Mouse (Mus musculus): ENCODE data around the gene Cyren. TPM values are rescaled to one million over a fixed set of nuclear protein-coding genes. Genes with fewer than 3 reads are reported as not detected.

Gene Cyren
- total RNA-seq (2021): 1 to 10 TPM; 6.9 to 7.6 TPM
- long read RNA-seq, experiment 1, partial matches to known transcripts: 1 of 4 reads
- long read RNA-seq, experiment 1, other reads (novel, unspliced or antisense): 0 of 4 reads
- long read RNA-seq, experiment 2, transcript Cyren-203 (4 exons, 3,326 nt): major isoform, 7 of 20 reads
- long read RNA-seq, experiment 2, partial matches to known transcripts: 4 of 20 reads
- long read RNA-seq, experiment 2, other reads (novel, unspliced or antisense): 4 of 20 reads

- DNase-seq (ENCODE audit: low spot score in 2 of 2): peak; percentile 91 to 94
These were observed at the start of gene Cyren for GRCm38 (mm10) chr6:34877509-34878321. Gene Cyren, minus strand, starts transcription at chr6:34878060.

GRCm38 (mm10) chr6:34927594-34927993, 49.7 kb upstream of the Cyren start:
- DNase-seq (ENCODE audit: low spot score in 2 of 2): no peak

- DNase-seq (ENCODE audit: low spot score in 2 of 2): peak; percentile 65 to 74
These were observed 49.3 kb upstream of the Cyren start for GRCm38 (mm10) chr6:34927156-34927555.

GRCm38 (mm10) chr6:34921941-34922340, 44.1 kb upstream of the Cyren start:
- peak in 1 of 2 experiments; percentile 22 for DNase-seq (ENCODE audit: low spot score in 2 of 2)

GRCm38 (mm10) chr6:34920631-34921030, 42.8 kb upstream of the Cyren start:
- no peak for DNase-seq (ENCODE audit: low spot score in 2 of 2)

- no peak for DNase-seq (ENCODE audit: low spot score in 2 of 2)
These were observed 42.1 kb upstream of the Cyren start, which contains the start of gene Stra8 for GRCm38 (mm10) chr6:34919956-34920355. Gene Stra8, plus strand, starts transcription at chr6:34920163.

- DNase-seq (ENCODE audit: low spot score in 2 of 2): no peak
These were observed 41.3 kb upstream of the Cyren start for GRCm38 (mm10) chr6:34919146-34919545.

GRCm38 (mm10) chr6:34914462-34914861, 36.6 kb upstream of the Cyren start:
- no peak for DNase-seq (ENCODE audit: low spot score in 2 of 2)

GRCm38 (mm10) chr6:34913341-34914040, 35.6 kb upstream of the Cyren start:
- no peak for DNase-seq (ENCODE audit: low spot score in 2 of 2)

GRCm38 (mm10) chr6:34910371-34911219, 32.7 kb upstream of the Cyren start, which contains the start of gene Wdr91:
Gene Wdr91, minus strand, starts transcription at chr6:34910876.
- peak; percentile 94 to 95 for DNase-seq (ENCODE audit: low spot score in 2 of 2)

GRCm38 (mm10) chr6:34909631-34910345, 31.9 kb upstream of the Cyren start:
- DNase-seq (ENCODE audit: low spot score in 2 of 2): no peak

- DNase-seq (ENCODE audit: low spot score in 2 of 2): no peak
These were observed 29.9 kb upstream of the Cyren start for GRCm38 (mm10) chr6:34907696-34908260.

GRCm38 (mm10) chr6:34907121-34907614, 29.3 kb upstream of the Cyren start:
- no peak for DNase-seq (ENCODE audit: low spot score in 2 of 2)

- no peak for DNase-seq (ENCODE audit: low spot score in 2 of 2)
These were observed 28.8 kb upstream of the Cyren start for GRCm38 (mm10) chr6:34906661-34907060.

GRCm38 (mm10) chr6:34906125-34906524, 28.3 kb upstream of the Cyren start:
- DNase-seq (ENCODE audit: low spot score in 2 of 2): no peak

- DNase-seq (ENCODE audit: low spot score in 2 of 2): no peak
These were observed 26.5 kb upstream of the Cyren start for GRCm38 (mm10) chr6:34904361-34904760.

- DNase-seq (ENCODE audit: low spot score in 2 of 2): no peak
These were observed 26.0 kb upstream of the Cyren start for GRCm38 (mm10) chr6:34903851-34904250.

- DNase-seq (ENCODE audit: low spot score in 2 of 2): no peak
These were observed 25.6 kb upstream of the Cyren start for GRCm38 (mm10) chr6:34903441-34903840.

GRCm38 (mm10) chr6:34902578-34902977, 24.7 kb upstream of the Cyren start:
- DNase-seq (ENCODE audit: low spot score in 2 of 2): no peak
